Mouse (Mus musculus) lung, postnatal 14 days (tissue): ENCODE data around the gene Lnx2.

Experiments used
- DNase-seq: peaks from one replicate; pipeline ENCODE4 v3.0.0; 2021

Lnx2 gene

DNA sequence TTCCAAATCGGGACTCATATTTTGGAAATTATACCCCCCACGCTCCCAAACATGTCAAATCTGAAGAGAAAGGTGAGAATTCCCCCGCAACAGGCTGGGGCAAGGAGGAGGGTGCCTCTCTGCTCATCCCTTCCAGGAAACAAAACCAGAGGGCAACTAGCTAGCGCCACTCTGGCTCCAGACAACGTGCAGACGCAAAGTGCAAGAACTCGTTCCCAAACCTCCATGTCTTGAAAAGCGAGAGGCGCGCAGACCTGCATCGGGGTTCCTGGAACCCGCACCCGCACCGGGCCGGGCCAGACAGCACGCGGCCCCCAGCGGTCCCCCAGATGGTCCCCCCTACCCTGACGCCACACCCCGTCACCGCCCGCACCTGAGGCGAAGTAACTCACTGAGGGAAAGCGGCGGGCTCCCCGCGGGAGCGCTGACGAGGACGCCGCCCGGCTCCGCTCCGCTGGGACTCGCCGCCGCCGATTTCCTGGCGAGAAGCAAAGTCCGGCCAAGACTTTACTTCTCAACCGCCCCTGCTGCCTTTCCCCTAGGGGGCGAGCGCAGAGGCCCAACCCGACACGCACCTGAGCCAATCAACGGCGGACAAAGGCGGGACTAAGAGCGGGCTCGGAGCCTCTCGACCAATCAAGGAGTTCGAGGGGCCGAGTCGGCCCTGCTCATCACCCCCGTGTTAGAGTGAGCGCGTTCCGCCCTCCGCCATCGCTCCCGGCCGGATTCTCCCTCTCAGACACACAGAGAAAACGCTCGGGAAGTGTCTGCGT lies at the start of gene Lnx2:
Gene Lnx2 (minus strand): TSS at position 561 of the 773 bp plus-strand sequence.
- DNase-seq, result peak; percentile 98

- DNase-seq, result no peak
These were observed 49.3 kb upstream of the Lnx2 start for GRCm38 (mm10) chr5:147125542-147126185.

DNA sequence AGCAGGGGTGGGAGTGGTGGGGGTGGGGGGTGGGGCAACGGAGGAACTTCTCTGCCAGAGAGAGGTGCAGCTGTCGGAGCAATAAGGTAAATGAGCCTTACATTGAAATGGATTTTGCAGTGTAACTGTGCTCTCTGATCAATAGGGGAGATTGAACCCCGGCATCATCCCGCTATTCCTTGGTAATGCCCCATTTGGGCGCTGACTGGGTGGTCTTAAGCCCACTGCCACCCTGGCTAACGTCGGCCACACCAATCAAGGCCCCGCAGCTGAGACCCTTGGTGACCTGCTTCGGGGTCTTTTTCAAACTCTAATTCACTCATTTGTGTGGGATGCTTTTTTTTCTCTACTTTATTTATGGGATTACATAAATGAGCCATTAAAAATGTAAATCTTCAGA lies 48.4 kb upstream of the Lnx2 start:
- DNase-seq, result no peak

GRCm38 (mm10) chr5:147121146-147121545 lies 44.8 kb upstream of the Lnx2 start:
- no peak for DNase-seq

DNA sequence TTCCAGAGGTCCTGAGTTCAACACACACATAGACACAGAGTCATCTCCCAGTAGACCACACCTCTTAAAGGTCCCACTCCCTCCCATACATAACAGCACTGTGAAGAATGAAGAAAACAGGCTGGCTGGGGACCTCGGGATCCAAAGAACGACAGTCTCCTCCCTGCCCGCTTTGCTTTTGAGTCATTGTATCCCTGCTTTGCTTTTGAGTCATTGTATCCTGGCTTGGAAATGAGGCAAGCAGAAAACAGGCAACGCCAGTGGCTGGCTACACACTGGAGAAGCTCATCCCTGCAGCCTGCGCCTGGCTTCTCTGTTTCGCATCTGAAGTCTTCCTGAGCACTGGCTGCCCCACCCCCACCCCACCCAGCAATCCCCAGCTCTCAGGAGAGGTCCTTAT lies 40.6 kb upstream of the Lnx2 start:
- no peak for DNase-seq

GRCm38 (mm10) chr5:147115631-147116030 lies 39.2 kb upstream of the Lnx2 start:
- no peak for DNase-seq

DNA sequence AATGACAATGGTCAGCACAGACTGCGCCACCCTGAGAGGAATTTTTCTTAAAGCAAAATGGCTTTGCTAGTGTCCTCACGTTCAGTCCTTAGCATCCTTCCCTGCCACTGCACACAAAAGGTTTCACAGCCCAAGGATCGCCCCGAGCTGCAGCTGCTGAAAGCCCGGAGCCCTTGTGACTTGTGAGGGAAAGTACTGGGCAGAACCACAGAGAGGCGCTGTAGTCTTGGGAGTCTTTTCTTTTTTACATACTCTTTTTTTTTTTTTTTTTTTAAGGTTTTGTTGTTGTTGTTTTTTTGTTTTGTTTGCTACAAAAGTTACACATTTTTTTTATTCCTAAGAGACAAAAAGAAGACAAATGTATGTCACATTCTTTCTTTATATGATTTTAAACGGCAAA lies 38.4 kb upstream of the Lnx2 start:
- DNase-seq, result no peak

GRCm38 (mm10) chr5:147108861-147109591 lies 32.6 kb upstream of the Lnx2 start:
- no peak for DNase-seq

GRCm38 (mm10) chr5:147107276-147107675 lies 30.9 kb upstream of the Lnx2 start:
- DNase-seq, result no peak

- no peak for DNase-seq
These were observed 25.9 kb upstream of the Lnx2 start for GRCm38 (mm10) chr5:147102295-147102694.

DNA sequence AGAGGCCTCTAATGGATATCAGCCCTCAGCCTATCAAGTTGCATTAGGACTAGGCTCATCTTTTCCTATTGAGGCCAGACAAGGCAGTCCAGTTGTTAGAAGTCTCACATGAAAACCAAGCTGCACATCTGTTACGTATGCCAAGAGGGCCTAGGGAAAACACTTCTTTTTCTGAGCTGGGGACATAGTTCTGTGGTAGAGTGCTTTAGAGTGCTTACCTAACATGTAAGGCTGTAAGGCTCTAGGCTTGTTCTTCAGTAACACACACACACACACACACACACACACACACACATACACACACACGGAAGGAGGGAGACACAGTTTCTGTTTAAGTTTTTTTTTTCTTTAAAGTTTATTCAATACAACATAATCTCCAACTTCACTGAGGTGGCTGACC lies 23.8 kb upstream of the Lnx2 start:
- no peak for DNase-seq

DNA sequence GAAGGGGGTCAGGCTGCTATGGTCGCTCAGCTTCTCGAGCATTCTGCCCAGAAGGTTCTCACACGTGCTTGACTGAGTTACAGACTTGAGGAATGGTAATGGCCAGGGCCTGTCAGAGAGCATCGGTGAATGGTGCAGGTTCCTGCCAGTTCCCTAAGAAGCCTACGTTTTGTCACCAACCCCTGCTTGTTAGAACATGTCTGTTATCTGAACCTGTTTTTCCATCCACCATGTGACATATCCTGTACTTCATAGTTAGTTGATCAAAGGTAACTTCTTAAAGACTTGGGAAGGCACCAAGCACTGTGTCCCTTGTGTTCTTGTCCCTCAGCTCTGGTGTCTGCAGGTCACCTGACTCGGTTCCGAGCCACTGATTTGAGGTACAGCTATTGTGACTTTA lies 22.3 kb upstream of the Lnx2 start:
- DNase-seq, result no peak

DNA sequence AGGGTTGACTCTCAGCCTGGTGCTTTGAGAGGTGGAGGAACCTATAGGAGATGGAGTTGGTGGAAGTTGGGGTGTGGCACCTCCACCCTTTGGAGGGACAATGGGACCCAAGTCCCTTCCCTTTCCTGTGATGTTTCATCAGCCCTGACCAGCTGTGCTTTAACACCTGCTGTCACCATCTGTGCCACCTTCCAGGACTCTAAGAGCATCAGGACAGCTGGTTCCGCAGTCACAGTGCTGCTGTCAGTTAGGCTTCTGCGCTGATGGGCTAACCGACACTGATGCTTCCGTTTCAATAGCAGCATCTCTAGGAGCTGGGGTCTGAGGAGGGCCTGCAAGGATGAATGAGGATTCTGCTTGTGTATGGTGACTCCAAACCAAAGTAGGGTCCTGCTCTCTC lies 20.2 kb upstream of the Lnx2 start:
- no peak for DNase-seq

- DNase-seq, result no peak
These were observed 17.9 kb upstream of the Lnx2 start for GRCm38 (mm10) chr5:147094296-147094695.

GRCm38 (mm10) chr5:147092448-147092847 lies 16.1 kb upstream of the Lnx2 start:
- DNase-seq, result no peak

DNA sequence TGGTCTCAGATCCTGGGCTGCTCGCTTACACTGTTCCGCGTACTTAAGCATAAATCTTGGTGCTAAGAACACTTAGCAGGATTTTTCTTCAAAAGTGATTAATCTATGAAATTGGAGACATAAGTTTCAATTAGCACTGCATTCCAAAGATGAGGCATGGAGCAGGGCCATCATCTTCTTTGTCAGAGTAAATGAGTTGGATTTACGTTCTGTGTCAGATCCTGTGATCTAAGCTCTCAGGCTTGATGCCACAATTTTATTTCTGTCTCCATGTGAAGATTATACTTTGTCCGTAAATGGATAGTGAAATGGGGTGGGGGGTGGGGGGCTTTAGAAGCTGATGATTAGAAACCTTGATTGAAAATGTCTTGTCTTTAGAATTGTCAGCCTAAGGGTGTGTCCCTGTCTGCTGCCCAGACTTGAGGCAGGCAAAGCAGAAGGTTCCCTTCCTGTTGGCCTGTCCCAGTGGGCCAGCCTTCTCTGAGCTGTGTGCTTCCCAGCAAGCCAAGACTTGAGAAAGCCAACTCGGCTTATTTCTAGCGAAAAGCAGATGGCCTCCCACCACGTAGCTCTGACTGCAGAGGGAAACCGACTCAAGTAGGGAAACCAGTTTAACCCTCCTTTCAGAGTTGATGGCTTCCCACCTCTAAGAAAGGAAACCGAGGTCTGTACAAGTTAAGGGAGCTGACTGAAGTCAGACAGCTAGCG lies 14.0 kb upstream of the Lnx2 start:
- DNase-seq, result no peak

- DNase-seq, result no peak
These were observed 13.4 kb upstream of the Lnx2 start for GRCm38 (mm10) chr5:147089836-147090235.

DNA sequence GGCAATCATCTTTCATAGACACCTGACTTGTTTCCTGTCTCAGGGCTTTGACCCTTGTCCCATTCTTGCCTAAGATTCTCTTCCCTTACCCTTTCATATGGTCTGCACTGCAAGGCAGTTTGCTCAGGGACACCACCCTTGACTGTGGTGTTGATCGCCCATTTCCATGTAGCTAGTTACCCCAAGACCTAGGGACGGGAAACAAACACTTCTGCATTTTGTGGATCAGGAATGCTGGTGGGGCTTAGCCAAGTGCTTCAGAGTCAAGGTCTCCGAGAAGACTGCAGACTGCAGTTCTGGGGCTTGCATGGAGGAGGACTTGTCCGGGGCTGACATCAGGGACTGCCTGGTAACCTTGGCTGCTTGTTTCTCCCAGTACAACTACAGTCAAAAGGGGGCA lies 10.4 kb upstream of the Lnx2 start:
- no peak for DNase-seq

GRCm38 (mm10) chr5:147085201-147085894 lies 9.0 kb upstream of the Lnx2 start:
- peak; percentile 31 for DNase-seq

DNA sequence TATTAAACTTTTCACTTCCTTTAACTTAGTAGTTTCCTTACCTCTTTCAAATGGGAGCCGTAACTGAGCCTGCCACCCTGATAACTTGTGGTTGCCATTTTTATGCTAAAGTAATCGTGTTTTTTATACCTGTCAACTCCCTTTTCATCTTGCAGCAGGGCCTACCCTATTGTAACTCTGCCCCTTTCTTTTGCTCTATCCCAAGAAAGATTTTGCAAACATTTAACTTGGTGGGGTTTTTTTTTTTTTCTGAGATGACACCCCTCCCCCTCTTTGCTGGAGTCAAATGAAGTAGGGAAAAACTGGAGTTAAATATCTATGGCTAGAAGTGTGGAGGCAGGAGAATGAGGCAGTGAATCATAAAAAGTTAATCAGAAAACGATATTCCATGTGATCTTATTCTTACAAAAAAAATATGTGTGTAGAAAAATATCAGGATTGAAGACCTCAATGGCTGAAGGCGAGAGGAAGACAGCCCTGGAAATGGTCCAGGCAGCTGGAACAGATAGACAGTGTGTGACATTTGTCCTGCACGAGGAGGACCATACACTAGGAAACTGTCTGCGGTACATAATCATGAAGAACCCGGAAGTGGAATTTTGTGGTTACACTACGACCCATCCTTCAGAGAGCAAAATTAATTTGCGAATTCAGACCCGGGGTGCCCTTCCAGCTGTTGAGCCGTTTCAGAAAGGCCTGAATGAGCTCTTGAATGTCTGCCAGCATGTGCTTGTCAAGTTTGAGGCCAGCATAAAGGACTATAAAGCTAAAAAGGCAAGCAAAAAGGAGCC lies 1.9 kb upstream of the Lnx2 start:
- no peak for DNase-seq

DNA sequence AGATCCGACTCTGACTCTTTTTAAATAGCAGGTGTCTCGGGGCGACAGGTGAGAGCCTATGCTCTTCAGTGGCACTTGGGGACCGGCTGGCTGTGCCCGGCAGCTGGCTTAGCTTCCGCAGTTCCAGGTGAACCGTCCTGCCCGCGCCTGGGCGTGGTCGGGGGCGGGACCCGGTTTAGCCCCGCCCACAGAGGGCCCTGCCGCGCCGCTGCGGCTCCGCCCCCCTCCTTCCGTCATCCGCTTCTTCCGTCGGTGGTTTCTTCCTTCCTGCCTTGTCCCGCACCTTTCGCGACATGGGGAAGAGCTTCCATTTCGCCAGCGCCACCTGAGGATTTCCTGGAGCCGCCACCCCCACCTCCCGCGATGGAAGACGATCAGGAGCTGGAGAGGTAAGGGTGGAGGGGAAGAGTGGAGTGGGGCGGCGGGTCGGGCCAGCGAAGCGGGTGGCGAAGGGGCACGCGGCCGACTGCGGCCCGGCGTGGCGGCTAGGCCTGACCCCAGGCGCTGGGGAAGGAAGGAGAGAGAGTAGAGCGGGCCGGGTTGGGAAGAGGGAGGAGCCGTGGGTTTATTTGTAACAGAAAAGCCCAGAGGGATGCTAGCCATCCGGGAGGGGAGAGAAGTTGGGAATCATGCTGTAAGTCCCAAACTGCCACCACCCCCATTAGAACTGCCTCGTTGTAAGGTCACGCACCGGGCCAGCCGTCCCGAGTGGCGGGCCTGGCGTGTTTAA lies 1.1 kb upstream of the Lnx2 start:
- peak; percentile 95 for DNase-seq
